ENCODE assay signal across 8 mouse cellular contexts in genomic region chr4:152153771-152154177, GRCm38 (mm10). TPM values are rescaled to one million over a fixed set of nuclear protein-coding genes. Genes with fewer than 3 reads are reported as not detected.
DNase-seq lines count a peak whose midpoint lies in the region; ATAC-seq and TF ChIP-seq lines count a peak whose summit lies in the region.

No protein-coding gene starts in this region.

- peak; percentile 52; the same call in 1 of the 2 replicates for TF ChIP-seq CTCF in bone marrow macrophage, adult 2 months (IDR thresholded peaks at IDR 0.05; ENCODE audit: low read depth, low read length)
- TF ChIP-seq CTCF in lung, embryonic 14.5 days (IDR thresholded peaks at IDR 0.05; ENCODE audit: low read depth), result peak; percentile 92

- TF ChIP-seq POLR2A in bone marrow macrophage, adult 2 months (IDR thresholded peaks at IDR 0.05; ENCODE audit: borderline replicate concordance, low read depth, low read length), result no peak

- H3K9ac ChIP-seq in forebrain, embryonic 11.5 days (ENCODE audit: low read length), result no peak overlapping the region; the same call in 1 of the 2 replicates
- H3K9ac ChIP-seq in lung, embryonic 14.5 days, result no peak overlapping the region

- H3K36me3 ChIP-seq in forebrain, embryonic 11.5 days (ENCODE audit: control insufficient read depth, insufficient read depth, low read length), result no peaks in the 10 kb centered on the region
- H3K36me3 ChIP-seq in lung, embryonic 14.5 days (ENCODE audit: insufficient read depth), result no peaks in the 10 kb centered on the region

- WGBS in forebrain, embryonic 11.5 days, result 1% methylated on average over 23 of the region's 23 CpGs
- WGBS in lung, embryonic 14.5 days, result 2% methylated on average over 23 of the region's 23 CpGs

- H3K4me2 ChIP-seq in forebrain, embryonic 11.5 days (ENCODE audit: low read depth, low read length, severe bottlenecking), result peak overlapping the region; percentile 26; the same call in 1 of the 2 replicates
- peak overlapping the region; percentile 50 for H3K4me2 ChIP-seq in lung, embryonic 14.5 days

- peak overlapping the region; percentile 23 for H3K4me3 ChIP-seq in bone marrow macrophage, adult 2 months (ENCODE audit: insufficient read depth, low read length)
- no peak overlapping the region for H3K4me3 ChIP-seq in forebrain, embryonic 11.5 days (ENCODE audit: low read depth, low read length)
- H3K4me3 ChIP-seq in lung, embryonic 14.5 days (ENCODE audit: low read depth, low read length), result peak overlapping the region; percentile 22

- H3K9me3 ChIP-seq in forebrain, embryonic 11.5 days (ENCODE audit: control insufficient read depth, low read length), result no peaks in the 10 kb centered on the region
- no peaks in the 10 kb centered on the region for H3K9me3 ChIP-seq in lung, embryonic 14.5 days (ENCODE audit: low read depth, low read length)

- H3K27me3 ChIP-seq in forebrain, embryonic 11.5 days (ENCODE audit: control insufficient read depth, insufficient read depth, low read length), result peaks cover 61% of the 10 kb centered on the region
- peaks cover 65% of the 10 kb centered on the region for H3K27me3 ChIP-seq in lung, embryonic 14.5 days (ENCODE audit: insufficient read depth, low read length)

- H3K4me1 ChIP-seq in bone marrow macrophage, adult 2 months (ENCODE audit: control insufficient read depth, insufficient read depth, low read length), result peaks cover 12% of the 10 kb centered on the region
- peaks cover 12% of the 10 kb centered on the region for H3K4me1 ChIP-seq in forebrain, embryonic 11.5 days (replicated peaks; ENCODE audit: control insufficient read depth, insufficient read depth, low read length)
- 0 out of 2 replicates have a peak, but pooled peaks cover 3% of the 10 kb centered on the region for H3K4me1 ChIP-seq in lung, embryonic 14.5 days (ENCODE audit: insufficient read depth)

- peak; percentile 88 to 95 for DNase-seq in CD8-positive naive resting alpha-beta T cell, adult 2 months (ENCODE audit: low read depth in 2 of 2, low spot score in 2 of 2)
- DNase-seq in forebrain, embryonic 11.5 days (ENCODE audit: low spot score), result peak; percentile 92
- peak; percentile 87 to 93 for DNase-seq in heart, postnatal 10 days
- peak; percentile 94 to 95 for DNase-seq in kidney, postnatal 4 days
- peak; percentile 94 for DNase-seq in lung, embryonic 14.5 days
- peak; percentile 89 to 97 for DNase-seq in thymus, postnatal 10 days (ENCODE audit: low spot score in 2 of 2)

- ATAC-seq in forebrain, embryonic 11.5 days (replicated peaks; ENCODE audit: low FRiP score), result 0 out of 2 replicates have a peak, but pooled peaks have one; percentile 36
- ATAC-seq in lung, embryonic 14.5 days (ENCODE audit: insufficient read depth), result peak; percentile 29; the same call in 1 of the 2 replicates
- peak; percentile 89 for ATAC-seq in neutrophil, adult 5-6 weeks (ENCODE audit: extremely low read depth, insufficient number of reproducible peaks, low FRiP score, poor library complexity, severe bottlenecking)

- intact Hi-C loops in heart, postnatal 10 days (cut with DNase I), result no loop called here

- no peak overlapping the region for H3K27ac ChIP-seq in bone marrow macrophage, adult 2 months (ENCODE audit: insufficient read depth, low read depth, low read length)
- no peak overlapping the region for H3K27ac ChIP-seq in forebrain, embryonic 11.5 days (ENCODE audit: low read depth, low read length)
- H3K27ac ChIP-seq in lung, embryonic 14.5 days (ENCODE audit: low read depth), result no peak overlapping the region

RNA-seq across cellular contexts. Expression of gene Espn, which starts 1.6 kb away (rescaled TPM):
- polyA plus RNA-seq in bone marrow macrophage, adult 2 months (2012; ENCODE audit: insufficient read depth, insufficient read length, missing spikeins), result 0.44 and 0.97 TPM in 2 replicates
- 0.90 and 1.2 TPM in 2 replicates for polyA plus RNA-seq in forebrain, embryonic 11.5 days (2014; fragmentation: Nextera tagmentation; extraction: Ambion mirVana)
- total RNA-seq in heart, postnatal 10 days (2021), result 1 to 10 TPM; 1.3 to 1.4 TPM
- polyA plus RNA-seq in lung, embryonic 14.5 days (2014; fragmentation: Nextera tagmentation; extraction: Ambion mirVana), result 11.5 and 11.6 TPM in 2 replicates
- total RNA-seq in neutrophil, adult 5-6 weeks (2017), result 0.12 and 0.23 TPM in 2 replicates

RNA-seq across cellular contexts. Expression of gene Hes2, which starts 4.9 kb away (rescaled TPM):
- polyA plus RNA-seq in bone marrow macrophage, adult 2 months (2012; ENCODE audit: insufficient read depth, insufficient read length, missing spikeins), result not detected in 2 replicates
- not detected in 2 replicates for polyA plus RNA-seq in forebrain, embryonic 11.5 days (2014; fragmentation: Nextera tagmentation; extraction: Ambion mirVana)
- total RNA-seq in heart, postnatal 10 days (2021), result not detected
- 0.18 TPM in 1 of 2 replicates, not detected in the other for polyA plus RNA-seq in lung, embryonic 14.5 days (2014; fragmentation: Nextera tagmentation; extraction: Ambion mirVana)
- total RNA-seq in neutrophil, adult 5-6 weeks (2017), result not detected in 2 replicates

RNA-seq across cellular contexts. Expression of gene Acot7, which starts 24.2 kb away (rescaled TPM):
- polyA plus RNA-seq in bone marrow macrophage, adult 2 months (2012; ENCODE audit: insufficient read depth, insufficient read length, missing spikeins), result 39.0 and 46.2 TPM in 2 replicates
- polyA plus RNA-seq in forebrain, embryonic 11.5 days (2014; fragmentation: Nextera tagmentation; extraction: Ambion mirVana), result 75.1 and 77.8 TPM in 2 replicates
- 10 to 100 TPM; 48.3 to 53.2 TPM for total RNA-seq in heart, postnatal 10 days (2021)
- polyA plus RNA-seq in lung, embryonic 14.5 days (2014; fragmentation: Nextera tagmentation; extraction: Ambion mirVana), result 50.3 and 55.8 TPM in 2 replicates
- total RNA-seq in neutrophil, adult 5-6 weeks (2017), result 12.2 and 18.4 TPM in 2 replicates

RNA-seq across cellular contexts. Expression of gene Tnfrsf25, which starts 38.0 kb away (rescaled TPM):
- not detected in 2 replicates for polyA plus RNA-seq in bone marrow macrophage, adult 2 months (2012; ENCODE audit: insufficient read depth, insufficient read length, missing spikeins)
- polyA plus RNA-seq in forebrain, embryonic 11.5 days (2014; fragmentation: Nextera tagmentation; extraction: Ambion mirVana), result 0.49 TPM in 1 of 2 replicates, not detected in the other
- total RNA-seq in heart, postnatal 10 days (2021), result 1 to 10 TPM; 1.9 TPM
- 0.75 and 0.77 TPM in 2 replicates for polyA plus RNA-seq in lung, embryonic 14.5 days (2014; fragmentation: Nextera tagmentation; extraction: Ambion mirVana)
- 1.8 and 2.3 TPM in 2 replicates for total RNA-seq in neutrophil, adult 5-6 weeks (2017)

Comparison
In these comparisons a context has a peak if more than half of its experiments do, and no peak if none do; other contexts are left out.
1. ATAC-seq: peak in every context shown above with its lines; median percentile 89 in neutrophil, adult 5-6 weeks; 36 in forebrain, embryonic 11.5 days; 29 in lung, embryonic 14.5 days.